Mouse (Mus musculus): ENCODE measurements around the gene 1700061G19Rik. TPM values are rescaled to one million over a fixed set of nuclear protein-coding genes. Genes with fewer than 3 reads are reported as not detected.

Gene 1700061G19Rik
- total and polyA plus RNA-seq, 2 experiments from 2014 or later = 0.35 TPM; not detected in 1

GRCm38 (mm10) chr17:56877426-56877825, 2.1 kb downstream of the 1700061G19Rik start:
- H3K27ac ChIP-seq = no peak overlapping the region
- no peaks in the 10 kb centered on the region for H3K36me3 ChIP-seq (ENCODE audit: insufficient read depth, low read length)
- H3K4me3 ChIP-seq (ENCODE audit: low read length) = no peak overlapping the region
- H3K4me2 ChIP-seq (ENCODE audit: low read depth, low read length) = no peak overlapping the region
- H3K4me1 ChIP-seq (ENCODE audit: insufficient read depth, low read length) = no peaks in the 10 kb centered on the region
- no peaks in the 10 kb centered on the region for H3K27me3 ChIP-seq (ENCODE audit: insufficient read depth, low read length)
- no peaks in the 10 kb centered on the region for H3K9me3 ChIP-seq (ENCODE audit: low read length)
- TF ChIP-seq CTCF (IDR thresholded peaks at IDR 0.05; ENCODE audit: low read depth) = no peak
- WGBS = 89% methylated on average over 19 of the region's 19 CpGs
- no peak overlapping the region for H3K9ac ChIP-seq (replicated peaks; ENCODE audit: low read length)
- ATAC-seq (no peak), DNase-seq (ENCODE audit: low spot score) (no peak)

- H3K4me3 ChIP-seq (ENCODE audit: low read length) = no peak overlapping the region
- no peaks in the 10 kb centered on the region for H3K9me3 ChIP-seq (ENCODE audit: low read length)
- H3K27ac ChIP-seq = no peak overlapping the region
- WGBS = 54% methylated on average over 17 of the region's 17 CpGs
- no peak; the same call in 1 of the 2 replicates for ATAC-seq
- no peaks in the 10 kb centered on the region for H3K27me3 ChIP-seq (ENCODE audit: insufficient read depth, low read length)
- no peak for TF ChIP-seq CTCF (IDR thresholded peaks at IDR 0.05; ENCODE audit: low read depth)
- peak overlapping the region; percentile 18; the same call in 1 of the 2 replicates for H3K4me2 ChIP-seq (ENCODE audit: low read depth, low read length)
- no peaks in the 10 kb centered on the region for H3K36me3 ChIP-seq (ENCODE audit: insufficient read depth, low read length)
- no peak for DNase-seq (ENCODE audit: low spot score)
- no peak overlapping the region for H3K9ac ChIP-seq (replicated peaks; ENCODE audit: low read length)
- H3K4me1 ChIP-seq (ENCODE audit: insufficient read depth, low read length) = no peaks in the 10 kb centered on the region
Measured at GRCm38 (mm10) chr17:56883612-56884011, 8.3 kb downstream of the 1700061G19Rik start.

- Histone ChIP-seq H3K4me1 (ENCODE audit: insufficient read depth, low read length) (no peaks in the 10 kb centered on the region), H3K9me3 (ENCODE audit: low read length) (no peaks in the 10 kb centered on the region), H3K4me3 (ENCODE audit: low read length) (no peak overlapping the region), H3K27ac (no peak overlapping the region), H3K27me3 (ENCODE audit: insufficient read depth, low read length) (no peaks in the 10 kb centered on the region), H3K4me2 (ENCODE audit: low read depth, low read length) (no peak overlapping the region), H3K9ac (replicated peaks; ENCODE audit: low read length) (no peak overlapping the region), H3K36me3 (ENCODE audit: insufficient read depth, low read length) (no peaks in the 10 kb centered on the region)
- no peak for ATAC-seq
- no peak for TF ChIP-seq CTCF (IDR thresholded peaks at IDR 0.05; ENCODE audit: low read depth)
- peak; percentile 19 for DNase-seq (ENCODE audit: low spot score)
- 65% methylated on average over 5 of the region's 5 CpGs for WGBS
Measured at GRCm38 (mm10) chr17:56884331-56884730, 9.1 kb downstream of the 1700061G19Rik start.

- Histone ChIP-seq H3K27me3 (ENCODE audit: insufficient read depth, low read length) (no peaks in the 10 kb centered on the region), H3K4me3 (ENCODE audit: low read length) (no peak overlapping the region), H3K27ac (no peak overlapping the region), H3K4me2 (ENCODE audit: low read depth, low read length) (no peak overlapping the region), H3K4me1 (ENCODE audit: insufficient read depth, low read length) (no peaks in the 10 kb centered on the region), H3K9me3 (ENCODE audit: low read length) (no peaks in the 10 kb centered on the region), H3K9ac (replicated peaks; ENCODE audit: low read length) (no peak overlapping the region), H3K36me3 (ENCODE audit: insufficient read depth, low read length) (no peaks in the 10 kb centered on the region)
- TF ChIP-seq CTCF (IDR thresholded peaks at IDR 0.05; ENCODE audit: low read depth) = no peak
- DNase-seq (ENCODE audit: low spot score) = no peak
- no peak for ATAC-seq
- WGBS = 90% methylated on average over 17 of the region's 17 CpGs
Measured at GRCm38 (mm10) chr17:56884809-56885208, 9.5 kb downstream of the 1700061G19Rik start.

- Histone ChIP-seq H3K4me1 (ENCODE audit: insufficient read depth, low read length) (no peaks in the 10 kb centered on the region), H3K36me3 (ENCODE audit: insufficient read depth, low read length) (peaks cover 17% of the 10 kb centered on the region; the same call in 1 of the 2 replicates), H3K4me3 (ENCODE audit: low read length) (no peak overlapping the region), H3K27ac (no peak overlapping the region), H3K9ac (replicated peaks; ENCODE audit: low read length) (no peak overlapping the region), H3K9me3 (ENCODE audit: low read length) (no peaks in the 10 kb centered on the region), H3K27me3 (ENCODE audit: insufficient read depth, low read length) (no peaks in the 10 kb centered on the region), H3K4me2 (ENCODE audit: low read depth, low read length) (no peak overlapping the region)
- TF ChIP-seq CTCF (IDR thresholded peaks at IDR 0.05; ENCODE audit: low read depth) = peak; percentile 48
- 79% methylated on average over 2 of the region's 3 CpGs for WGBS
- no peak for DNase-seq (ENCODE audit: low spot score)
- no peak for ATAC-seq
Measured at GRCm38 (mm10) chr17:56888050-56888449, 12.8 kb downstream of the 1700061G19Rik start.

- Histone ChIP-seq H3K27me3 (ENCODE audit: insufficient read depth, low read length) (no peaks in the 10 kb centered on the region), H3K36me3 (ENCODE audit: insufficient read depth, low read length) (peaks cover 37% of the 10 kb centered on the region), H3K4me3 (ENCODE audit: low read length) (no peak overlapping the region), H3K27ac (no peak overlapping the region), H3K9ac (replicated peaks; ENCODE audit: low read length) (no peak overlapping the region), H3K4me2 (ENCODE audit: low read depth, low read length) (no peak overlapping the region), H3K4me1 (ENCODE audit: insufficient read depth, low read length) (no peaks in the 10 kb centered on the region), H3K9me3 (ENCODE audit: low read length) (no peaks in the 10 kb centered on the region)
- TF ChIP-seq CTCF (IDR thresholded peaks at IDR 0.05; ENCODE audit: low read depth) = no peak
- ATAC-seq (no peak), DNase-seq (ENCODE audit: low spot score) (no peak)
- WGBS = 99% methylated on average over 2 of the region's 2 CpGs
Measured at GRCm38 (mm10) chr17:56890018-56890417, 14.7 kb downstream of the 1700061G19Rik start.

- no peak for TF ChIP-seq CTCF (IDR thresholded peaks at IDR 0.05; ENCODE audit: low read depth)
- Histone ChIP-seq H3K27ac (no peak overlapping the region), H3K9ac (replicated peaks; ENCODE audit: low read length) (no peak overlapping the region), H3K36me3 (ENCODE audit: insufficient read depth, low read length) (peaks cover 67% of the 10 kb centered on the region), H3K27me3 (ENCODE audit: insufficient read depth, low read length) (no peaks in the 10 kb centered on the region), H3K4me2 (ENCODE audit: low read depth, low read length) (no peak overlapping the region), H3K4me3 (ENCODE audit: low read length) (no peak overlapping the region), H3K9me3 (ENCODE audit: low read length) (no peaks in the 10 kb centered on the region), H3K4me1 (ENCODE audit: insufficient read depth, low read length) (no peaks in the 10 kb centered on the region)
- DNase-seq (ENCODE audit: low spot score) (no peak), ATAC-seq (no peak)
- WGBS = 90% methylated on average over 9 of the region's 9 CpGs
Measured at GRCm38 (mm10) chr17:56895368-56895918, 20.2 kb downstream of the 1700061G19Rik start.

Measured in hindbrain, postnatal 0 days (tissue).